Mouse (Mus musculus): Measurements from ENCODE around the gene Dbnl. TPM values are rescaled to one million over a fixed set of nuclear protein-coding genes. Genes with fewer than 3 reads are reported as not detected.
A peak's percentile ranks its signal among the peaks of the same experiment; 100 is the strongest.

Dbnl gene
- polyA plus RNA-seq, 1 experiment = 83.7 TPM

- Histone ChIP-seq H3K27ac (ENCODE audit: insufficient read depth, low read length) (no peak overlapping the region), H3K4me1 (ENCODE audit: control insufficient read depth, insufficient read depth, low read length) (peaks cover 16% of the 10 kb centered on the region), H3K4me3 (replicated peaks; ENCODE audit: insufficient read depth, low read depth, low read length) (no peak overlapping the region), H3K27me3 (ENCODE audit: control insufficient read depth, insufficient read depth, low read length) (no peaks in the 10 kb centered on the region)
- TF ChIP-seq POLR2A (IDR thresholded peaks at IDR 0.05; ENCODE audit: borderline replicate concordance, insufficient read depth, low read length) (no peak), CTCF (IDR thresholded peaks at IDR 0.05; ENCODE audit: borderline replicate concordance, insufficient read depth, low read depth, low read length) (no peak)
- DNase-seq = no peak
These were observed 2.6 kb upstream of the Dbnl start for GRCm38 (mm10) chr11:5785732-5786131.

GRCm38 (mm10) chr11:5787671-5788055 lies 625 bp upstream of the Dbnl start:
- no peak for TF ChIP-seq CTCF (IDR thresholded peaks at IDR 0.05; ENCODE audit: borderline replicate concordance, insufficient read depth, low read depth, low read length)
- no peak for TF ChIP-seq POLR2A (IDR thresholded peaks at IDR 0.05; ENCODE audit: borderline replicate concordance, insufficient read depth, low read length)
- WGBS = 37% methylated on average over 8 of the region's 8 CpGs
- DNase-seq = no peak
- Histone ChIP-seq H3K27me3 (ENCODE audit: control insufficient read depth, insufficient read depth, low read length) (no peaks in the 10 kb centered on the region), H3K4me3 (replicated peaks; ENCODE audit: insufficient read depth, low read depth, low read length) (peak overlapping the region; percentile 87), H3K4me1 (ENCODE audit: control insufficient read depth, insufficient read depth, low read length) (peaks cover 8% of the 10 kb centered on the region), H3K27ac (ENCODE audit: insufficient read depth, low read length) (peak overlapping the region; percentile 46; the same call in 1 of the 2 replicates)

GRCm38 (mm10) chr11:5789071-5789753 lies 924 bp downstream of the Dbnl start:
- 65% methylated on average over 6 of the region's 6 CpGs for WGBS
- Histone ChIP-seq H3K27me3 (ENCODE audit: control insufficient read depth, insufficient read depth, low read length) (no peaks in the 10 kb centered on the region), H3K4me1 (ENCODE audit: control insufficient read depth, insufficient read depth, low read length) (peaks cover 8% of the 10 kb centered on the region), H3K4me3 (replicated peaks; ENCODE audit: insufficient read depth, low read depth, low read length) (peak overlapping the region; percentile 87), H3K27ac (ENCODE audit: insufficient read depth, low read length) (no peak overlapping the region)
- DNase-seq = no peak
- TF ChIP-seq CTCF (IDR thresholded peaks at IDR 0.05; ENCODE audit: borderline replicate concordance, insufficient read depth, low read depth, low read length) (no peak), POLR2A (IDR thresholded peaks at IDR 0.05; ENCODE audit: borderline replicate concordance, insufficient read depth, low read length) (no peak)

GRCm38 (mm10) chr11:5789754-5790333 lies 1.6 kb downstream of the Dbnl start:
- H3K27me3 ChIP-seq (ENCODE audit: control insufficient read depth, insufficient read depth, low read length) = no peaks in the 10 kb centered on the region
- H3K27ac ChIP-seq (ENCODE audit: insufficient read depth, low read length) = no peak overlapping the region
- no peak for DNase-seq
- TF ChIP-seq CTCF (IDR thresholded peaks at IDR 0.05; ENCODE audit: borderline replicate concordance, insufficient read depth, low read depth, low read length) = no peak
- TF ChIP-seq POLR2A (IDR thresholded peaks at IDR 0.05; ENCODE audit: borderline replicate concordance, insufficient read depth, low read length) = no peak
- WGBS = 77% methylated on average over 3 of the region's 3 CpGs
- H3K4me3 ChIP-seq (replicated peaks; ENCODE audit: insufficient read depth, low read depth, low read length) = no peak overlapping the region
- H3K4me1 ChIP-seq (ENCODE audit: control insufficient read depth, insufficient read depth, low read length) = peaks cover 8% of the 10 kb centered on the region

- H3K4me3 ChIP-seq (replicated peaks; ENCODE audit: insufficient read depth, low read depth, low read length) = no peak overlapping the region
- no peaks in the 10 kb centered on the region for H3K27me3 ChIP-seq (ENCODE audit: control insufficient read depth, insufficient read depth, low read length)
- no peak for TF ChIP-seq CTCF (IDR thresholded peaks at IDR 0.05; ENCODE audit: borderline replicate concordance, insufficient read depth, low read depth, low read length)
- TF ChIP-seq POLR2A (IDR thresholded peaks at IDR 0.05; ENCODE audit: borderline replicate concordance, insufficient read depth, low read length) = no peak
- H3K27ac ChIP-seq (ENCODE audit: insufficient read depth, low read length) = no peak overlapping the region
- H3K4me1 ChIP-seq (ENCODE audit: control insufficient read depth, insufficient read depth, low read length) = peaks cover 8% of the 10 kb centered on the region
- 61% methylated on average over 1 of the region's 1 CpGs for WGBS
- no peak for DNase-seq
These were observed 2.1 kb downstream of the Dbnl start for GRCm38 (mm10) chr11:5790431-5790830.

- Histone ChIP-seq H3K4me1 (ENCODE audit: control insufficient read depth, insufficient read depth, low read length) (peaks cover 5% of the 10 kb centered on the region; the same call in 1 of the 2 replicates), H3K4me3 (replicated peaks; ENCODE audit: insufficient read depth, low read depth, low read length) (no peak overlapping the region), H3K27me3 (ENCODE audit: control insufficient read depth, insufficient read depth, low read length) (no peaks in the 10 kb centered on the region), H3K27ac (ENCODE audit: insufficient read depth, low read length) (no peak overlapping the region)
- 44% methylated on average over 9 of the region's 9 CpGs for WGBS
- no peak for DNase-seq
- TF ChIP-seq CTCF (IDR thresholded peaks at IDR 0.05; ENCODE audit: borderline replicate concordance, insufficient read depth, low read depth, low read length) = no peak
- no peak for TF ChIP-seq POLR2A (IDR thresholded peaks at IDR 0.05; ENCODE audit: borderline replicate concordance, insufficient read depth, low read length)
These were observed 7.0 kb downstream of the Dbnl start for GRCm38 (mm10) chr11:5795290-5795689.

GRCm38 (mm10) chr11:5795706-5796105 lies 7.4 kb downstream of the Dbnl start:
- no peak overlapping the region for H3K4me3 ChIP-seq (replicated peaks; ENCODE audit: insufficient read depth, low read depth, low read length)
- no peak for TF ChIP-seq CTCF (IDR thresholded peaks at IDR 0.05; ENCODE audit: borderline replicate concordance, insufficient read depth, low read depth, low read length)
- no peak overlapping the region for H3K27ac ChIP-seq (ENCODE audit: insufficient read depth, low read length)
- H3K4me1 ChIP-seq (ENCODE audit: control insufficient read depth, insufficient read depth, low read length) = peaks cover 5% of the 10 kb centered on the region; the same call in 1 of the 2 replicates
- no peaks in the 10 kb centered on the region for H3K27me3 ChIP-seq (ENCODE audit: control insufficient read depth, insufficient read depth, low read length)
- WGBS = 13% methylated on average over 7 of the region's 7 CpGs
- peak in 1 of 2 experiments; percentile 64 for DNase-seq

- TF ChIP-seq CTCF (IDR thresholded peaks at IDR 0.05; ENCODE audit: borderline replicate concordance, insufficient read depth, low read depth, low read length) = no peak
- TF ChIP-seq POLR2A (IDR thresholded peaks at IDR 0.05; ENCODE audit: borderline replicate concordance, insufficient read depth, low read length) = no peak
- WGBS = 64% methylated on average over 15 of the region's 15 CpGs
- no peak for DNase-seq
- Histone ChIP-seq H3K27ac (ENCODE audit: insufficient read depth, low read length) (no peak overlapping the region), H3K27me3 (ENCODE audit: control insufficient read depth, insufficient read depth, low read length) (no peaks in the 10 kb centered on the region), H3K4me3 (replicated peaks; ENCODE audit: insufficient read depth, low read depth, low read length) (no peak overlapping the region), H3K4me1 (ENCODE audit: control insufficient read depth, insufficient read depth, low read length) (peaks cover 5% of the 10 kb centered on the region; the same call in 1 of the 2 replicates)
These were observed 8.7 kb downstream of the Dbnl start for GRCm38 (mm10) chr11:5796939-5797338.

All from cerebellum, adult 2 months (tissue).